Mouse (Mus musculus): ENCODE data around the gene Fgfr1op2.

- TF ChIP-seq CTCF (IDR thresholded peaks at IDR 0.05; ENCODE audit: borderline replicate concordance, insufficient read depth, low read length) (no peak), POLR2A (IDR thresholded peaks at IDR 0.05; ENCODE audit: low read depth, low read length) (no peak)
These were observed 56.6 kb downstream of the Fgfr1op2 start for GRCm38 (mm10) chr6:146633629-146634014.
